9 mouse cellular contexts compared by ENCODE assay signal in genomic region chr6:87882816-87883215, GRCm38 (mm10). TPM values are rescaled to one million over a fixed set of nuclear protein-coding genes. Genes with fewer than 3 reads are reported as not detected.
DNase-seq lines count a peak whose midpoint lies in the region; ATAC-seq lines count a peak whose summit lies in the region.
"Had no signal": no experiment of that assay in that cellular context is flagged by ENCODE, and none has a peak within 500 bp of the region (broad histone marks: within the 10 kb centered on the region; RNA-seq: fewer than 3 reads in every experiment).

No protein-coding gene starts in this region.

- no peaks in the 10 kb centered on the region for H3K36me3 ChIP-seq in kidney, embryonic 14.5 days (ENCODE audit: control insufficient read depth, insufficient read depth, low read length)
- H3K36me3 ChIP-seq: liver, embryonic 13.5 days had no signal

- 72% methylated on average over 4 of the region's 4 CpGs for WGBS in kidney, embryonic 14.5 days

- H3K4me3 ChIP-seq in kidney, embryonic 14.5 days (ENCODE audit: low read length) = no peak overlapping the region
- H3K4me3 ChIP-seq: liver, embryonic 13.5 days had no signal

- H3K4me1 ChIP-seq in kidney, embryonic 14.5 days (ENCODE audit: control insufficient read depth, insufficient read depth, low read length) = no peaks in the 10 kb centered on the region

- H3K9me3 ChIP-seq in kidney, embryonic 14.5 days (ENCODE audit: control insufficient read depth, low read length) = no peaks in the 10 kb centered on the region
- H3K9me3 ChIP-seq: liver, embryonic 13.5 days had no signal

- DNase-seq in gastrocnemius, postnatal 14 days = peak; percentile 17
- no peak for DNase-seq in gastrocnemius, adult 8-10 months (ENCODE audit: low spot score in 2 of 2)
- DNase-seq in NIH3T3 (ENCODE audit: low read depth) = peak; percentile 61
- peak; percentile 82 to 86 for DNase-seq in frontal cortex, postnatal 36 days (ENCODE audit: low spot score in 2 of 2)
- peak; percentile 80 to 84 for DNase-seq in left cerebral cortex, postnatal 36 days (ENCODE audit: low spot score in 2 of 2)
- DNase-seq in heart, postnatal 36 days = no peak
- no peak for DNase-seq in kidney, postnatal 4 days
- DNase-seq: liver, embryonic 13.5 days had no signal

- no peaks in the 10 kb centered on the region for H3K27me3 ChIP-seq in kidney, embryonic 14.5 days (ENCODE audit: control insufficient read depth, insufficient read depth, low read length)
- H3K27me3 ChIP-seq: liver, embryonic 13.5 days had no signal

- H3K4me2 ChIP-seq in kidney, embryonic 14.5 days (replicated peaks; ENCODE audit: low read depth, low read length) = no peak overlapping the region
- H3K4me2 ChIP-seq: liver, embryonic 13.5 days had no signal

- no peak for ATAC-seq in kidney, embryonic 14.5 days (ENCODE audit: low FRiP score, low TSS enrichment)

- intact Hi-C loops in gastrocnemius, postnatal 14 days (cut with DNase I; ENCODE audit: low total_unique reads) = no loop called here
- intact Hi-C loops in left cerebral cortex, postnatal 36 days (cut with DNase I) = no loop called here
- intact Hi-C loops in heart, postnatal 36 days (cut with DNase I) = no loop called here

- no peak overlapping the region for H3K27ac ChIP-seq in kidney, embryonic 14.5 days (ENCODE audit: low read depth, low read length)
- H3K27ac ChIP-seq: liver, embryonic 13.5 days had no signal

- no peak overlapping the region for H3K9ac ChIP-seq in kidney, embryonic 14.5 days (ENCODE audit: low read depth, low read length)
- H3K9ac ChIP-seq: liver, embryonic 13.5 days had no signal

RNA-seq across cellular contexts. Expression of gene Copg1, which starts 4.8 kb away (rescaled TPM):
- total RNA-seq in gastrocnemius, postnatal 14 days (2021) = 10 to 100 TPM; 39.1 to 44.7 TPM
- 10 to 100 TPM; 26.5 to 33.6 (median 28.8) TPM for total RNA-seq in gastrocnemius, adult 8-10 months (2022)
- 100 to 1,000 TPM; 230 to 232 TPM for total RNA-seq in left cerebral cortex, postnatal 36 days (2021)
- 84.6 and 156 TPM in 2 replicates for polyA plus RNA-seq in kidney, embryonic 14.5 days (2014; fragmentation: Nextera tagmentation; extraction: Ambion mirVana)
- 10 to 100 TPM; 41.6 to 42.2 TPM for total RNA-seq in heart, postnatal 36 days (2021)

RNA-seq across cellular contexts. Expression of gene Hmces, which starts 30.9 kb away (rescaled TPM):
- 1 to 10 TPM; 7.3 to 7.7 TPM for total RNA-seq in gastrocnemius, postnatal 14 days (2021)
- 1 to 10 TPM; 3.6 to 6.9 (median 6.6) TPM for total RNA-seq in gastrocnemius, adult 8-10 months (2022)
- 10 to 100 TPM; 21.2 to 25.7 TPM for total RNA-seq in left cerebral cortex, postnatal 36 days (2021)
- polyA plus RNA-seq in kidney, embryonic 14.5 days (2014; fragmentation: Nextera tagmentation; extraction: Ambion mirVana) = 53.4 and 60.4 TPM in 2 replicates
- total RNA-seq in heart, postnatal 36 days (2021) = 1 to 10 TPM; 9.5 to 9.9 TPM

RNA-seq across cellular contexts. Expression of gene Cnbp, which starts 31.9 kb away (rescaled TPM):
- 100 to 1,000 TPM; 452 to 474 TPM for total RNA-seq in gastrocnemius, postnatal 14 days (2021)
- 100 to 1,000 TPM; 567 to 637 (median 580) TPM for total RNA-seq in gastrocnemius, adult 8-10 months (2022)
- 100 to 1,000 TPM; 248 to 250 TPM for total RNA-seq in left cerebral cortex, postnatal 36 days (2021)
- polyA plus RNA-seq in kidney, embryonic 14.5 days (2014; fragmentation: Nextera tagmentation; extraction: Ambion mirVana) = 1,222 and 1,346 TPM in 2 replicates
- 100 to 1,000 TPM; 303 to 349 TPM for total RNA-seq in heart, postnatal 36 days (2021)

RNA-seq across cellular contexts. Expression of gene Isy1, which starts 44.2 kb away (rescaled TPM):
- 10 to 100 TPM; 18.2 to 18.6 TPM for total RNA-seq in gastrocnemius, postnatal 14 days (2021)
- 10 to 100 TPM; 13.1 to 23.1 (median 18.4) TPM for total RNA-seq in gastrocnemius, adult 8-10 months (2022)
- total RNA-seq in left cerebral cortex, postnatal 36 days (2021) = 10 to 100 TPM; 24.3 to 39.2 TPM
- 61.5 and 63.5 TPM in 2 replicates for polyA plus RNA-seq in kidney, embryonic 14.5 days (2014; fragmentation: Nextera tagmentation; extraction: Ambion mirVana)
- 10 to 100 TPM; 18.7 to 18.9 TPM for total RNA-seq in heart, postnatal 36 days (2021)

RNA-seq across cellular contexts. Expression of gene Gm45140, which starts 47.2 kb away (rescaled TPM):
- 1 to 10 TPM in 1 of 2 experiments, under 1 TPM in 1; 0.89 to 1.5 TPM for total RNA-seq in gastrocnemius, postnatal 14 days (2021)
- total RNA-seq in gastrocnemius, adult 8-10 months (2022) = 1 to 10 TPM in 1 of 4 experiments, under 1 TPM in 1, not detected in 2; 0.48 to 1.0 TPM
- total RNA-seq in left cerebral cortex, postnatal 36 days (2021) = 1 to 10 TPM; 1.4 to 3.0 TPM
- 3.4 and 5.4 TPM in 2 replicates for polyA plus RNA-seq in kidney, embryonic 14.5 days (2014; fragmentation: Nextera tagmentation; extraction: Ambion mirVana)
- 1 to 10 TPM in 1 of 2 experiments, under 1 TPM in 1; 0.79 to 2.0 TPM for total RNA-seq in heart, postnatal 36 days (2021)

Comparison
In these comparisons a context has a peak if more than half of its experiments do, and no peak if none do; other contexts are left out.
1. DNase-seq: peak in gastrocnemius, postnatal 14 days (single experiment), NIH3T3 (single experiment), frontal cortex, postnatal 36 days (2 of 2) and left cerebral cortex, postnatal 36 days (2 of 2); none in gastrocnemius, adult 8-10 months (0 of 2), heart, postnatal 36 days (0 of 2) and kidney, postnatal 4 days (0 of 2).
2. RNA of gene Copg1, which starts 4.8 kb away (total RNA-seq): 230 to 232 TPM in left cerebral cortex, postnatal 36 days; 39.1 to 44.7 TPM in gastrocnemius, postnatal 14 days, 41.6 to 42.2 TPM in heart, postnatal 36 days and 26.5 to 33.6 TPM in gastrocnemius, adult 8-10 months; every median in the first group is over 4 times any median in the second.